Mouse (Mus musculus) heart, adult 2 months (tissue): ENCODE results near the gene Dclre1c. TPM values are rescaled to one million over a fixed set of nuclear protein-coding genes. Genes with fewer than 3 reads are reported as not detected.
"Not testable (repeated sequence)": the region's sequence is repeated elsewhere in the genome, so short reads cannot be mapped to it uniquely, and the experiment has no call there.

Experiments
- DNase-seq, 2 experiments: peaks; one replicate each; pipeline ENCODE4 v3.0.0; 2021
- H3K27ac ChIP-seq: fragments of 200-600 bp; 2 replicates; pipeline ENCODE4 v1.8.1; 2022
- H3K27me3 ChIP-seq: fragments of 200-500 bp; 2 replicates; pipeline ENCODE4 v1.6.1; 2012; ENCODE audit warnings: mild to moderate bottlenecking, low read length, inconsistent platforms, mixed read lengths; ENCODE audit not compliant: control insufficient read depth, insufficient read depth
- H3K36me3 ChIP-seq: fragments of 200-500 bp; 2 replicates; pipeline ENCODE4 v1.6.1; 2012; ENCODE audit warnings: low read length, inconsistent platforms; ENCODE audit not compliant: control insufficient read depth, insufficient read depth
- H3K4me1 ChIP-seq: fragments of 200-500 bp; 2 replicates; pipeline ENCODE4 v1.6.1; 2011; ENCODE audit warnings: low read length; ENCODE audit not compliant: control insufficient read depth, insufficient read depth
- H3K4me3 ChIP-seq: fragments of 200-600 bp; 2 replicates; pipeline ENCODE4 v1.8.1; 2022
- H3K79me2 ChIP-seq: fragments of 200-500 bp; replicated peaks from 2 replicates; pipeline ENCODE4 v1.6.1; 2012; ENCODE audit warnings: mild to moderate bottlenecking, inconsistent platforms, low read length, moderate library complexity, mixed read lengths; ENCODE audit not compliant: control insufficient read depth, insufficient read depth
- H3K9ac ChIP-seq: fragments of 200-500 bp; 2 replicates; pipeline ENCODE4 v1.6.1; 2012; ENCODE audit warnings: low read depth, mild to moderate bottlenecking, control low read depth, inconsistent platforms, low read length, mixed read lengths
- CTCF ChIP-seq: fragments of 200-600 bp; IDR thresholded peaks from 2 replicates; pipeline ENCODE4 v1.8.1; 2022; ENCODE audit warnings: antibody characterized with exemption, mild to moderate bottlenecking, moderate library complexity
- EP300 ChIP-seq: fragments of 200-500 bp; IDR thresholded peaks from 2 replicates; pipeline ENCODE4 v1.6.1; 2011; ENCODE audit warnings: low read depth, low read length, control low read depth; ENCODE audit not compliant: insufficient read depth
- POLR2A ChIP-seq: fragments of 200-500 bp; IDR thresholded peaks from 2 replicates; pipeline ENCODE4 v1.6.1; 2011; ENCODE audit warnings: mild to moderate bottlenecking, low read depth, low read length, control low read depth; ENCODE audit not compliant: insufficient read depth
- WGBS: fragments of 180-500 bp; shearing (Covaris S2); methylation state at CpG from one replicate; pipeline ENCODE4 v1.1.7; 2018; 5-methylcytosine and 5-hydroxymethylcytosine counted together
- intact Hi-C: fragments of 180-260 bp; cut with DNase I; formaldehyde crosslinking; loops from one replicate; pipeline ENCODE4 v1.15.1; 2025
- long read RNA-seq: library from polyadenylated mRNA; stranded (forward); transcript quantifications from one replicate; pipeline ENCODE4 v2.0.0, GENCODE M21; 2021
- polyA plus RNA-seq: library from polyadenylated mRNA; depleted of rRNA; stranded (reverse); fragments of >200 nt; gene quantifications from 2 replicates; pipeline ENCODE4 v1.2.3, GENCODE M21; 2012; rRNA removed
- total RNA-seq, 2 experiments: library from RNA; stranded (reverse); gene quantifications; 2 replicates each; pipeline ENCODE4 v1.2.3; 2021

Dclre1c gene
- 1 to 10 TPM; 2.1 to 2.7 TPM for total RNA-seq
- polyA plus RNA-seq = 2.1 and 5.1 TPM in 2 replicates
- long read RNA-seq, full-length matches to known transcripts = 1 of 3 reads
- long read RNA-seq, partial matches to known transcripts = 0 of 3 reads
- long read RNA-seq, other reads (novel, unspliced or antisense) = 2 of 3 reads

GRCm38 (mm10) chr2:3423841-3424578 is at the start of gene Dclre1c:
TSS of gene Dclre1c (plus strand) at chr2:3424131.
- WGBS = 1% methylated on average over 29 of the region's 29 CpGs
- Histone ChIP-seq H3K27ac (peak within 1 kb of the TSS; percentile 15; the same call in 1 of the 2 replicates), H3K27me3 (no peaks in the 10 kb centered on the region), H3K79me2 (no peaks in the 10 kb centered on the region), H3K4me1 (no peaks in the 10 kb centered on the region), H3K9ac (peak within 1 kb of the TSS; percentile 64), H3K36me3 (no peaks in the 10 kb centered on the region), H3K4me3 (peak within 1 kb of the TSS; percentile 70)
- DNase-seq = peak; percentile 88 to 93
- intact Hi-C loops = loop anchor here (2.0 to 5.0 kb wide), 4 partner anchors 48 to 142 kb away; partner anchors contain the start of genes Nmt2 and Rpp38
- TF ChIP-seq CTCF (no peak), EP300 (peak; percentile 76; the same call in 1 of the 2 replicates), POLR2A (peak; percentile 71)

- Histone ChIP-seq H3K27ac (no peak overlapping the region), H3K36me3 (no peaks in the 10 kb centered on the region), H3K4me1 (no peaks in the 10 kb centered on the region), H3K9ac (no peak overlapping the region), H3K27me3 (peaks cover 2% of the 10 kb centered on the region; the same call in 1 of the 2 replicates), H3K79me2 (no peaks in the 10 kb centered on the region), H3K4me3 (no peak overlapping the region)
- TF ChIP-seq POLR2A (no peak), CTCF (no peak), EP300 (no peak)
- no peak for DNase-seq
- WGBS = 77% methylated on average over 6 of the region's 6 CpGs
- intact Hi-C loops = no loop called here
These were observed 36.6 kb upstream of the Dclre1c start for GRCm38 (mm10) chr2:3387105-3387860.

- no peak for DNase-seq
- Histone ChIP-seq H3K4me1 (no peaks in the 10 kb centered on the region), H3K4me3 (no peak overlapping the region), H3K27ac (no peak overlapping the region), H3K36me3 (no peaks in the 10 kb centered on the region), H3K9ac (no peak overlapping the region), H3K27me3 (no peaks in the 10 kb centered on the region), H3K79me2 (no peaks in the 10 kb centered on the region)
- TF ChIP-seq CTCF (no peak), POLR2A (no peak), EP300 (no peak)
- intact Hi-C loops = no loop called here
- WGBS = 53% methylated on average over 2 of the region's 2 CpGs
These were observed 32.0 kb upstream of the Dclre1c start for GRCm38 (mm10) chr2:3391945-3392344.

- H3K79me2 ChIP-seq, H3K27me3 ChIP-seq, H3K9ac ChIP-seq, H3K4me3 ChIP-seq, DNase-seq, H3K36me3 ChIP-seq, H3K4me1 ChIP-seq, H3K27ac ChIP-seq, intact Hi-C loops: not testable (repeated sequence)
- 67% methylated on average over 10 of the region's 10 CpGs for WGBS
These were observed 26.8 kb upstream of the Dclre1c start, which contains the start of gene Olah for GRCm38 (mm10) chr2:3397110-3397509. TSS of gene Olah (minus strand) at chr2:3397210.

- 62% methylated on average over 4 of the region's 4 CpGs for WGBS
- H3K4me1 ChIP-seq = no peaks in the 10 kb centered on the region
- no peaks in the 10 kb centered on the region for H3K36me3 ChIP-seq
- intact Hi-C loops = no loop called here
- H3K4me3 ChIP-seq = no peak overlapping the region
- DNase-seq = no peak
- H3K79me2 ChIP-seq = no peaks in the 10 kb centered on the region
- H3K27me3 ChIP-seq = no peaks in the 10 kb centered on the region
- H3K9ac ChIP-seq = no peak overlapping the region
- H3K27ac ChIP-seq = no peak overlapping the region
- no peak for TF ChIP-seq POLR2A
- TF ChIP-seq CTCF = no peak
- TF ChIP-seq EP300 = no peak
These were observed 17.9 kb upstream of the Dclre1c start for GRCm38 (mm10) chr2:3405981-3406380.

- Histone ChIP-seq H3K79me2 (no peaks in the 10 kb centered on the region), H3K27me3 (no peaks in the 10 kb centered on the region), H3K9ac (no peak overlapping the region), H3K36me3 (no peaks in the 10 kb centered on the region), H3K4me3 (no peak overlapping the region), H3K4me1 (no peaks in the 10 kb centered on the region), H3K27ac (no peak overlapping the region)
- TF ChIP-seq POLR2A (no peak), CTCF (no peak), EP300 (no peak)
- WGBS = 68% methylated on average over 7 of the region's 7 CpGs
- intact Hi-C loops = no loop called here
- no peak for DNase-seq
These were observed 16.2 kb upstream of the Dclre1c start for GRCm38 (mm10) chr2:3407756-3408155.
